Mouse (Mus musculus) 3134 (cell line): ENCODE measurements around the gene Fzd2.
"Not testable (repeated sequence)": the region's sequence is repeated elsewhere in the genome, so short reads cannot be mapped to it uniquely, and the experiment has no call there.

Source experiments
- DNase-seq: peaks from one replicate; pipeline ENCODE4 v3.0.0-alpha.2; 2011; ENCODE audit warnings: low spot score; ENCODE audit not compliant: insufficient read length; ENCODE audit errors: extremely low read depth

Gene Fzd2

DNA sequence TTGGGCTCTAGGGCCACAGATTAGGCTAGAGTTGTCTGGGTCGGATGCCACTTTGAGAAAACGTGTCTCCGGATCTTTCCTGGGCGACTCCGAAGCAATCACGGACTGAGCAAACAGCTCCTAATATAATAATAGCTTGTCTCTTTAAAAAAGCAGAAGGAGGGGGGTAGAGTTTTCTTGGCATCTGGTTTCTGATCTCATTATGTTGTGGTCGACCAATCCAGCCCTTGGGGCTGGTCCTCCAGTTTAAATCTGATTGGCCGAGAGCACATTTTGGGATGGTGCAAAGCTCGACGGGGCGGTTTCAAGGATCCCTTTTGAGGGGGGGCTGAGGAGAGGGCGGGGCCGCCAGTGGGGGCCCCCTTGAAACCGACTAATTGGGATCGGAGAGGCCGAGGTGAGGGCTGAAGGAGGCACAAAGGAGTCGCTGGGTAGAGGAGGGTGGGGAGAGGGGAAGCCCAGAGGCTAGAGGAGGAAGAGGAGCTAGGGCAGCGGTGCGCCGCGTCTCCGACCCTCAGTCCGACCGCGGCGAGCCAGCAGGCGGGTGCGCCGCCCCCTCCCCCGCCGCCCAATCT is at the start of gene Fzd2:
Gene Fzd2 (plus strand): TSS at position 387 of the 575 bp plus-strand sequence.
- DNase-seq, result peak; percentile 92

DNA sequence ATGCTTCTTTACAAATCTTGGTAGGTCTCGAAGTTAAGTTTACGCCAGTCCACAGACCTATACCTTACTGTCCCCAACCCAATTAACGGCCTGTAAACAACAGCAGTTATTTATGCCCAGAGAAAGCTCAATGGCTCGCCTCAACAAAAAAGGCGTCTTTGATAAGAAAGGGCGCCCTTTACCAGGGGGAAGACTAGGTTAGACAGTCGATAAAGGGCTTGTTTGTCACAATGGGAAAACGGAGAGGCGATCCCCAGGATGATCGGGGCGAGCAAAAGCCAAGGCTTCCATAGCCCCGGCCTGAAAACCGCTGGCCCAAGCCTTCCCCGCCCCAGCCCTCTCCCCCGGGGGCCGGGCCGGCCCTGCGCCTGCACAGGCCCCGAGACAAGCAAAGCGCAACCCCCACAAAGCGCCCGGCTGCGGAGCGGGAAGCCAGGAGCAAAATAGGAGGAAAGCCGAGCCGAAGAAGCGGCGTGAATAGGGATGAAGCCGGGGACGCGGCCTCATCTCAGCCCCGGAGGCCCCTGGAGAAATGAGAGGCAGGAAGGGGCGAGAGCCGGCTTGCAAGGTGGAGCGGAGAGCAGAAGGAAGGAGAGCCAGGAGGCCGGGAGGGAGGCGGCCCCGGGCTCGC is 48.7 kb upstream of the Fzd2 start:
- no peak for DNase-seq

DNA sequence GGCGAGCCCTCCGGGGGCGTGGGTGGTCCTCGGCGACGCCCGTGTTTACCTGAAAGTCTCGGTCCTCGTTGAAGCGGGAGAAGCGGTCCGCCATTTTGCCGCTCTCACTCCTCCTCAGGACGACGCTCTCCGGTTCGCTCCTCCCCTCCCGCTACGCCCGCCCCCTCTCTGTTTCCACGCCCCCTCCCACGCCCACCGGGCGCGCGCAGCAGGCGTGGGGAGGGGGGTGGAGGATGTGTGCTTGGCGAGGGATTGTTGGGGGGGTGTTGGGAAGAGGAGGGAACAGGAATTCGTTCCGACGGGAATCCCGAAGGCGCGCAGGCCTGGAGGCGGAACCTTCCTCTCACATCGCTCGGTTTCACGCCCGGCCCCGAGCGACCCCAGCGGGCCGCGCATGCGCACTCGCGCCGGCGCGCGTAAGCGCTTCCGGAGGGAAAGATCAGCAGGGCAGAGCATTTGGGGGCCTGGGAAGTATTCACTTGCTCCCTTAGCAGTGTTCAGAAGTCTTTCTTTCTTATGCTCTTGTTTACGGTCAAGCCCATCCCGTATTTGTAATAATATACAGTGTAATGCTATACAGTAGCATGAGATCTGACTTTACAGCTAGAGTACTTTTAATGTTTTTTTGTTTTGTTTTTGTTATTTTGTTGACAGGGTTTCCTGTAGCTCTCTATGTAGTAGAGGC is 48.0 kb upstream of the Fzd2 start, which contains the start of gene Gpatch8:
Gene Gpatch8 (minus strand): TSS at position 362 of the 685 bp plus-strand sequence.
- peak; percentile 99 for DNase-seq

DNA sequence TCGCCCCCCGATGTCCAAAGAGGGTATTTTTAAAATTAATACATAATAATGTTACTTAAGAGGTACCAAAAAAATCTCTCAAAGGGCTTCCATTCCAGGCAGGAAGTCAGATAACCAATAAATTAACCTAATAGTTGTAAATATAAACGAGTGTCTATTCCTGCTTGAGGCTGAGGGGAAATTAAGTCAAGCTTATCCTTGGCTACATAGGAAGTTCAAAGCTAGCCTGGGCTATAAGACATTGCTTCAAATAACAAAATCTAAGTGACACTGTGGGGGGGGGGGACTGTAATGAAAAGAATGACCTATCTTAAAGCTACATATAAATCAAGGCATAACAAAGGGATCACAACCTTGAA is 47.5 kb upstream of the Fzd2 start:
- DNase-seq, result no peak

DNA sequence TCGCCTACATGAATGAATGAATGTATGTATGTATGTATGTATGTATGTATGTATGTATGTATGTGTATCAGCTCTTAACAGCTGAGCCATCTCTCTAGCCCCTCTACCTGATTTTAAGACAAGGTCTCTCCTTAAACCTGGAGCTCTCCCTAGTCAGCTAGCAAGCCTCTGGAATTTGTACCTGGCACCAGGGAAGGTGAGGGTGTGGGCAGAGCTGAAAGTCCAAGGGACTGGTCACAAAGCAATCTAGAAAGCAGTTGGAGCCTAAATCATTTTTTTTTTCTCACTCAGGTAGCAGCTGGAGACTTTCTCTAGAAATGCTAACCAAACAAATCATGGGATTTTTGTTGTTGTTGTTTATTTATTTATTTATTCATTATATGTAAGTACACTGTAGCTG is 46.8 kb upstream of the Fzd2 start:
- no peak for DNase-seq

DNA sequence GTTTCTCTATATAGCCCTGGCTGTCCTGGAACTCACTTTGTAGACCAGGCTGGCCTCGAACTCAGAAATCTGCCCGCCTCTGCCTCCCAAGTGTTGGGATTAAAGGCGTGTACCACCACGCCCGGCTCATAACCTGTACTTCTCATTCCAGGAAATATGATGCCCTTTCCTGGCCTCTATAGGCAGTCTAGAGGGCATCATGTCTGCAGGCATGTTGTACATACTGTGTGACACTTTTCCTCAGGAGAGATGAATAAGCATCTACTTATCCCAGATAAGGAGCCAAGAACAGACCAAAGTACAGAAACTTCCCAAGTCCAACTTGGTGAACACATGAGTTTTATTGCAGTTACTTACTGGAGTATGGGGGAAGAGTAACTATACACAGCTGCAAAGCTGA is 45.5 kb upstream of the Fzd2 start:
- DNase-seq, result no peak

DNA sequence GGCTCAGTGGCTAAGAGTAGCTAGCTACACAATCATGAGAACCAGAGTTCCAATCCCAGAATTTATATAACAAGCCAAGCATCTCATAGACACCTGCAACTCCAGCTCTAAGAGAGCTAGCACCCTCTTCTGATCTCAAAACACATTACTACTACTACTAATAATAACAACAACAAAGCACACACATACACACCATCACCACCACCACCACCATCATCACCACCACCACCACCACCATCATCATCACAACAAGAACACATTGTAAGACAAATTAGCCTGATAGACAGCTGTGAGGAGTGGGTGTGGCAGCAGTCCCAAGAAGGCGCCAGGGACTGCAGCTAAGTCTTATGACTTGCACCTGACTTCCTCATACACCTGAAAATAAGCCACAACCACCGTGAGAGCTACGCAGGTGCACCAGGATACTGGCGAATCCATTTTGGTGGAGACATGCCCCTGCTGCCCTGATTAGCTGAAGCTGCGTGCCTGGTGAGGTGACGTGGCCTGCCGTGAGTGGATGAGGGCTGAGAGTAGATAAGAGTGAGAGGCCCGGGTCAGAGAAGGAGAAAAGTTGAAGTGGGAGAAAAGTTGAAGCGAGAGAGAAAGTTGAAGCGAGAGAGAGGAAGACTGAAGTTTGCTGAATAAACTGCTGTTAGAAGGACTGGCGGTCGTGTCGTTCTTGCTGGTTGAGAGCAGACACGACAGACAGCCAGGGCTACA is 39.1 kb upstream of the Fzd2 start:
- not testable (repeated sequence) for DNase-seq

DNA sequence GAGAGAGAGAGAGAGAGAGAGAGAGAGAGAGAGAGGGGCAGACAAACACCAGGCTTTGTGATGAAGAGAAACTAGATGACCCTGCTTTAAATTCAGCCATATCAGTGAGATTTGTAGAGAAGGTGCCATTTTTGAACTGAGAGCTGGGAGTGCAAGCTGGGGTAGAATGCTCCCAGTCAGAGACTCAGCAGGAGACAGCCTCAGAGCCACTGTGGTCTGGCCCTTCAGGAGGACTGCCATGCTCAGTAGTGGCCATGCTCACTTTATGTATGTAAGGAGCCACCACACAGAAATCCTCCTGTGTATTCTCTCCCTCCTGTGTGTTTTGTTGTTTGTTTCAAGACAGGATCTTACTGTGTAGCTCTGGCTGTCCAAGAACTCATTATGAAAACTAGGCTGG is 38.5 kb upstream of the Fzd2 start:
- no peak for DNase-seq

DNA sequence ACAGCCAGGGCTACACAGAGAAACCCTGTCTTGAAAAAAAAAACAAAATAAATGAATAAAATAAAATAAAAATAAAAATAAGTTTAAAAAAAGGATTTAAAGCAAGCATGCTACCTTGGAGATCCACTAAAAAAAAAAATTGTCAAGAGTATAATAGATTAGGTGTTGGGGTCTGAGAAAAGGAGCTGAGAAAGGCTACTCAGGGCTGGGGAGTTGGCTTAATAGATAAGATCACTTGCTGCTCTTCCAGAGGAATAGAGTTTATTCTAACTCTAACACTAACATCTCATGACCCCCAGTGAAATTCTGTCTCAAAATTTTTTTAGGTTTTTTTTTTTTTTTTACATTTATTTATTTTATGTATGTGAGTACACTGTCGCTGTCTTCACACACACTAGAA is 37.9 kb upstream of the Fzd2 start:
- DNase-seq, result no peak

DNA sequence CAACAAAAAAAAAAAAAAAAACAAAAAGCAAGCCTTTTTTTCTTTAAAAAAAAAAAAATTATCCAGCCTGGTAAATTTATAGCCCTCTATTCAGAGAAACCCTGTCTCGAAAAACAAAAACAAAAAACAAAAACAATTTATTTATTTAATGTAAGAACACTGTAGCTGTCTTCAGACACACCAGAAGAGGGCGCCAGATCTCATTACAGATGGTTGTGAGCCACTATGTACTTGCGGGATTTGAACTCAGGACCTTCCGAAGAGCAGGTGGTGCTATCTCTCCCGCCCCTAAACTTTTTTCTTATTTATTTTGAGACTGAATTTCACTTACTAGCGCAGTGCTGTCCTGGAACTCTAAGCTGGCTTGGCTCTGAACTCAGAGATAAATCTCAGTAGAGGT is 37.0 kb upstream of the Fzd2 start:
- DNase-seq, result no peak

DNA sequence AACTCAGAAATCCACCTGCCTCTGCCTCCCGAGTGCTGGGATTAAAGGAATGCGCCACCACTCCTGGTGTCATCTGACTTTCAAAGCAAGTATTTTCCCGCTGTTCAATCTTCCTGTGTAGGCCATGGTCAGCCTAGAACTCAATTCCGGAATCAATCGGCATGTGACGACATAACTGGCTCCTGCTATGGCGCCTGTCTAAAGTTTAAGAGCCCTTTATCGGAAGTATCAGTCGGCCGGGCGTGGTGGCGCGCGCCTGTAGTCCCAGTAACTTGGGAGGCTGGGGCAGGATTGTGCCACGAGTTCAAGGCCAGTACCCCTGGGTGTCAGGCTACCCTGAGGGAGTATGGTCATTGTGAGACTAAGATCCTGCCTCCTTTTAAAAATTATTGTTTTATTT is 36.5 kb upstream of the Fzd2 start:
- no peak for DNase-seq

DNA sequence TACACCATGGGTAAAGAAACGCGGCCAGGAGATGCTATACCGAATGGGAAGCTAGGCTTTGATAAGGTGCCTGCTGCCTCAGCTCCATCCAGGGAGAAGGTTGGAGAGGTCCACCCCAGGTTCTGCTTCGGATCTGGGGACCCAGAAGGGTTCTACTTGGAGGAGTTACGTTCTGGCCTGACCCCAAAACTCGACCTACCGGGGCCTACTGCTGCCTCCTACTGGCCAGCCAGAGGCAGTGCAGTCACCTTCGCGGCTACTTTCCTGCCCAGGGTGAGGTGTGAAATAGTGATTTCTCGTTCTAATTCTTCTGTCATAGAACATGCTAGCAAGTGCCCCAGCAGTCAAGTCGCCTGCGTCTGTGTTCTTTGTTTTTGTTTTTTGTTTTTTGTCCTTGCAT is 36.0 kb upstream of the Fzd2 start:
- DNase-seq, result no peak

DNA sequence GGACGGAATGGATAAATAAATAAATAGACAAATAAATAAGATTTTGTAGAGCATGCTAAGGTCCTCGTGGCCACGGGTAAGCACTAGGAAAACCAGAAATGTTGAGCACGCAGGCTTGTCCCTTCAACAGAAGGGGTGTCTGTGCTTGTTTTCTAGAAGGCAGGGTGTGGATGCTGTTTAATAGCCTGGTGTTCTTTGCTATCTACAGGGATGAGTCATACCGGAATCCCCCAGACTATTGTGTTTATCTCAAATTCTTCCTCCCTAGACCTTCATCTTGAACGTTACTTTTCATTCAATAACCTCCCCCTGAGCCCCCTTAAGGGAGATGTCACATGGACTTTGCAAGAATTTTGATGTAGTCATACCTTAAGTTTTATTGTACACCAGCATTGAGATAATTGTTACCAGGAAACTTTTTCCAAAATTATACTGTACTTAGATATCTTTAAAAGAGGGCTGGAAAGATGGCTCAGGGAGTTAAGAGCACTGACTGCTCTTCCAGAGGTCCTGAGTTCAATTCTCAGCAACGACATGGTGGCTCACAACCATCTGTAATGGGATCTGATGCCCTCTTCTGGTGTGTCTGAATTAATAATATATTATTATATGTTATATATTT is 35.3 kb upstream of the Fzd2 start:
- DNase-seq, result no peak

DNA sequence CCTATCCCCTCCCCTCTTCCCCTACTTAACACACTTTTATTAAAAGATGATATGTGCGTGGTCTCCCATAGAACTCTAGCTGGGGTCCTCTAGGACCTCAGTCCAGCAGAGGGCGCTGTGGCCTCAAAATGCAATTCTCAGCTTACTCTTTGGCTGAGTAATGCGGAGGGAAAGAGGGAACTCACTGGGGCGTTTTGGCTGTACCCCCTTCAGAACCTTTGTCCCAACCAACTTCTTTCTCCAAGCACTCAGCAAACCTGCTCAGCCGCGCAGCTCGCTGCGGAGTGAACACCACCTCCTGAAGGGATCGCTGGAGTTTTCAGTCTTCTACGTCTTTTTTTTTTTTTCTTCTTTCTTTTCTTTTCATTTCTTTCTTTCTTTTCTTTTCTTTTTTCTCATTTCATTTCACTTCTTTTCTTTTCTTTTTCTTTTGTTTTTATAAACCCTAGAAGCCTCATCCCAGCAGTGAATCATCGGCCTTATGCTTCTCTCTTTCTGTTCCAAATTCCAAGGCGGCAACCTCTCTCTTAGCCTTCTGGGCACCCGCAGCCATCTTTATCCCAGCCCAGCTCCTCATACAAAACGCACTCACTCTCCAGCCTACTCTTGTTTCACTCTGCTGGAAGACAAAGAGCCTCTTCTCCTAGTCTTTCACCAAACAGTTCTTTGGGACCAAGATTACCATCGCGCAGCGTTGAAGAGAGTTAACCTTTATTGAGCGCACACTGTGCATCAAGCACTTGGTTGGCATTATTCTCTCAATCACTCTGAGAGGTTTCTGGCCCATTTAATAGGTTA is 31.1 kb upstream of the Fzd2 start:
- peak; percentile 39 for DNase-seq

DNA sequence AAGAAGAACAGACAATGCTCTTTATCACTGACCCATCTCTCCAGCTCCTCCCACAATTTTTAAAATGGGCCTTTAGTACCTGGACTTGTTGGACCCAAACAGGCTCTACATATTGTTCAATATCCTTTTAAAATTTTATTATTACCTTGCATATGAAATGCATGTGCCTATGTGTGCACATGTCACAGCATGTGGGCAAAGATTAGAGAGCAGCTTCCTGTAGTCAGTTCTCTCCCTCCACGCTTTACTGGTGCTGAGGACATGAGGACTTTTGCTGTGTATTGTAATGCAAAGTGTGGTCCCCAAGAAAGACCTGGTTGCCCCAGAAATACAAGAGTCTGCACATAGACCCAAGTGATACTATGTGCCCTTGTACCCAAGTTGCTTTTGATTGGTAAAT is 29.2 kb upstream of the Fzd2 start:
- no peak for DNase-seq

DNA sequence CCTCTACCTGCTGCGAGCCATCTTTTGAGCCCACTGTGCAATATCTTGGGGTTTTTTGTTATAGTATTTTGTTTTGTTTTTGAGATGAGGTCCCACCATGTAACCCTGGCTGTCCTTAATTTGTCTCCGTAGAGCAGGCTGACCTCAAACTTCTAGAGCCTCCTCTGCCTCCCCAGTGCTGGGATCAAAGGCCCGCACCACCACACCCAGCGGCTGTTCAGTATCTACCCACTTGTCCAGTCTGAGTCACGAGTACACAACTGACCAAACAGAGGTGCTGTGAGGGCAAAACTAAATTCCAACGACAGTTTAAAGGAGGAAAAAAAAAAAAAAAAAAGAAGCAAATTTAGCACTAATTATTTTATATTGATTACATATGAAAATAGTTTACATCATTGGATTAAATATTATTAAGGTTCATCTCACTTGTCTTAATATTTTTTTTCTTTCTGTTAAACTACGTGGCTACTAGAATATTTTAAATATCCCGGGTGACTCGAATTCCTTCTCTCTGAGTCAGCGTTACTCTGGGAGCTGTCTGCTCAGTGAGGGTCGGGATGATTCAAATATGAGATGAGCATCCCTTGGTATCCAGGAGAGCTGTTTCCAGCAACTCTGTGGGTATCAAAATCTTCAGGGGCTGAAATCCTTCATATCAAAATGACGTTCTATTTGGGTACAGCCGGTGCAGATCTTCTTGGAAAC is 28.0 kb upstream of the Fzd2 start:
- peak; percentile 67 for DNase-seq

DNA sequence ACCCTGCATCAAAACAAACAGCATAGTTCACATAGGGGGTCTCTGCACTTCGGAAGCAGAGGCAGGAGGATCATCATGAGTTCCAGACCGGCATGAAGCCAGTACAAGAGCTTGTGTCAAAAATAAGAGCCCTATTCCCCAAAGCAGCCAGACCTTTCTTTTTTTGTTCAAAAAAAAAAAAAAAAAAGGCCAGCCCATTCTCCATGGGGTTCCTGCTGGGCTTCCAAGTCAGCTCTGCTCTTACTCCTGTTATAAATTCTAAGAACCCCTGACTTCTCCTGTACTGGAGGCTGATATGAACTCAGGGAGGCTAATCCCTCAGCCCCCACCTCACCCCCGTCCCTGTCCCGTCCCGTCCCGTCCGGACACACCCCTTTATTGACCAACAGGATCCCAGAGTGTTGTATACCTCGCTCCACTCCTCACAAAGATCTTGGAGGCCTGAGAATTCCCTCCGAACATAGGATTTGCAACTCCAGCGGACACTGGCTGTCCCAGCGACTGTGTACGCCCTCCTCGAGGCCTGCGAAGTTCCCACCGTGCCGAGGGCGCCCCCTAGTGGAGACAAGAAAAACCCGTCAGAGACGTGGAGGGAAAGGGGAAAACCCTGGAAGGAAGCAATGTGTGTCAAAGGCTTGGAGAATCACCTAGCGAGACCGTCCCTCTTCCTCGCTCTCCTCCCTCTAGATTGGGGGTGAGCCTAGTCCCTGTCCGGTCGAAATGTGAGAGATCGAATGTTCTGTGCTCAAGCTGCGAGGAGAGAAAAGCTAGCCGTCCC is 25.7 kb upstream of the Fzd2 start:
- peak; percentile 73 for DNase-seq

DNA sequence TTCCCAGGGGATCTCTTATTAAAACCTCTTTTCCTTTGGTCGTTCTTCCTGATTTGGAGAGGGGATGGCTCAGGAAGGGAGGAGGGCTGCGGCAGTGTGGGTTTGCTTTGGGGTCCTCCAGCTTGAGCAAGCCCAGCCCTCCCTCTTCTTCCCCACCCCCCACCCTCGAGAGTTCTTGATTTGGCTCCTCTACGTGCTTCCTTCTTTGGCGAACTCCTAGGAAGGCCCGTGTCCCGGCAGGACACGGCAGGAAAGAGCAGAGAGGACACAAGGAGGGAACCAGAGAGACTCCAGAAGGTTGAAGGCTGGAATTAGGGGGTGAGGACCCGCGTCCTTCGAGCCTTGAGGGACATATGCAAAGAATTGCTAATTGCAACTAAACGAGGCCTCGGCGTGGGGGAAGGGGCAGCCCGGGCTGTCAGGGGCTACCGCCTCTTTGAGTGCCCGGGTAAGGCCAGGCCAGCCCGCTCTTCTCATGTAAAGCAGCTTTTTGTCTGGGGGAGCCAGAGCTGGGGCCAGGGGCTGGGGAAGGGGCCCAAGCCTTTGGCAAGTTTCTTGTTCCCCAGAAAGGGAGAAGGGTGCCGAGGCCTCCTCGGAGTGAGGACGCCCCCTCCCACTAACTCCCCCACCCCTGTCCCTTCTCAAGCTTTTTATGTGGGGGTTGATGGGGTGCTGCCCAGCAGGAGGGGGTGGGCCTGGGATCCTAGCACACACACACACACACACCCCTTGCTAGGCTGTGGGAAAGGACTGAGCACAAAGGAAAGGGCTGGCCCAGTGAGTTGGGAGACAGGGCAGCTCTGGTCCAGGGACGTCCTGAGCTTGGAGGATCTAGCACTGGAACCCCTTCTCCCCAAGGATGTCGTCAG is 24.8 kb upstream of the Fzd2 start, which contains the start of gene Gm11627:
Gene Gm11627 (minus strand): TSS at position 297 of the 869 bp plus-strand sequence.
- DNase-seq, result no peak
